Mouse (Mus musculus) heart, adult 2 months (tissue): ENCODE results near the gene Coro7. TPM values are rescaled to one million over a fixed set of nuclear protein-coding genes. Genes with fewer than 3 reads are reported as not detected.

Experiments used
- DNase-seq, 2 experiments: peaks; one replicate each; pipeline ENCODE4 v3.0.0; 2021
- H3K27ac ChIP-seq: fragments of 200-600 bp; 2 replicates; pipeline ENCODE4 v1.8.1; 2022
- H3K27me3 ChIP-seq: fragments of 200-500 bp; 2 replicates; pipeline ENCODE4 v1.6.1; 2012; ENCODE audit warnings: mild to moderate bottlenecking, low read length, inconsistent platforms, mixed read lengths; ENCODE audit not compliant: control insufficient read depth, insufficient read depth
- H3K36me3 ChIP-seq: fragments of 200-500 bp; 2 replicates; pipeline ENCODE4 v1.6.1; 2012; ENCODE audit warnings: low read length, inconsistent platforms; ENCODE audit not compliant: control insufficient read depth, insufficient read depth
- H3K4me1 ChIP-seq: fragments of 200-500 bp; 2 replicates; pipeline ENCODE4 v1.6.1; 2011; ENCODE audit warnings: low read length; ENCODE audit not compliant: control insufficient read depth, insufficient read depth
- H3K4me3 ChIP-seq: fragments of 200-600 bp; 2 replicates; pipeline ENCODE4 v1.8.1; 2022
- H3K79me2 ChIP-seq: fragments of 200-500 bp; replicated peaks from 2 replicates; pipeline ENCODE4 v1.6.1; 2012; ENCODE audit warnings: mild to moderate bottlenecking, inconsistent platforms, low read length, moderate library complexity, mixed read lengths; ENCODE audit not compliant: control insufficient read depth, insufficient read depth
- H3K9ac ChIP-seq: fragments of 200-500 bp; 2 replicates; pipeline ENCODE4 v1.6.1; 2012; ENCODE audit warnings: low read depth, mild to moderate bottlenecking, control low read depth, inconsistent platforms, low read length, mixed read lengths
- CTCF ChIP-seq: fragments of 200-600 bp; IDR thresholded peaks from 2 replicates; pipeline ENCODE4 v1.8.1; 2022; ENCODE audit warnings: antibody characterized with exemption, mild to moderate bottlenecking, moderate library complexity
- EP300 ChIP-seq: fragments of 200-500 bp; IDR thresholded peaks from 2 replicates; pipeline ENCODE4 v1.6.1; 2011; ENCODE audit warnings: low read depth, low read length, control low read depth; ENCODE audit not compliant: insufficient read depth
- POLR2A ChIP-seq: fragments of 200-500 bp; IDR thresholded peaks from 2 replicates; pipeline ENCODE4 v1.6.1; 2011; ENCODE audit warnings: mild to moderate bottlenecking, low read depth, low read length, control low read depth; ENCODE audit not compliant: insufficient read depth
- WGBS: fragments of 180-500 bp; shearing (Covaris S2); methylation state at CpG from one replicate; pipeline ENCODE4 v1.1.7; 2018; 5-methylcytosine and 5-hydroxymethylcytosine counted together
- intact Hi-C: fragments of 180-260 bp; cut with DNase I; formaldehyde crosslinking; loops from one replicate; pipeline ENCODE4 v1.15.1; 2025
- polyA plus RNA-seq: library from polyadenylated mRNA; depleted of rRNA; stranded (reverse); fragments of >200 nt; gene quantifications from 2 replicates; pipeline ENCODE4 v1.2.3, GENCODE M21; 2012
- total RNA-seq, 2 experiments: library from RNA; stranded (reverse); gene quantifications; 2 replicates each; pipeline ENCODE4 v1.2.3; 2021

Coro7 gene
- total and polyA plus RNA-seq, 3 experiments, result 14.6 to 22.8 (median 15.9) TPM

DNA sequence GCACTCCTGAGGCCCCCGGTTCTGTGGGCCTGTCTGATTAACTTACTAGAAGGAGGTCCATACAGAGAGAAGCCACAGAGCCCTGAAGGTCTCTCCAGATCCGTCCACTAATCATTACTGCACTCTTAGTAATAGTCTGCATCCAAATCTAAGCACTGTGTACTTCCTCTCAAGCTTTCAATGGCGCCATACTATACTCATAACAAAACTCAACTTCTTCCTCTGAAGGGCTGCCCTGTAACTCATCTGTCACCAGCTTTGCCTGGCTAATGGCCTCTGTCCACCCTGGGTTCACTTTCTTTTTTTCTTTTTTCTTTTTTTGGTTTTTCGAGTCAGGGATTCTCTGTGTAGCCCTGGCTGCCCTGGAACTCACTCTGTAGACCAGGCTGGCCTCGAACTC lies 1.5 kb downstream of the Coro7 start:
- no peak for TF ChIP-seq CTCF
- TF ChIP-seq EP300, result no peak
- TF ChIP-seq POLR2A, result no peak
- H3K4me1 ChIP-seq, result peaks cover 2% of the 10 kb centered on the region; the same call in 1 of the 2 replicates
- WGBS, result 77% methylated on average over 5 of the region's 5 CpGs
- H3K79me2 ChIP-seq, result no peaks in the 10 kb centered on the region
- intact Hi-C loops, result loop anchor here (2.0 kb wide), 1 partner anchor 113 kb away; the partner anchor contains the start of gene Cdip1
- no peaks in the 10 kb centered on the region for H3K27me3 ChIP-seq
- H3K36me3 ChIP-seq, result no peaks in the 10 kb centered on the region
- no peak overlapping the region for H3K9ac ChIP-seq
- DNase-seq, result no peak
- H3K4me3 ChIP-seq, result no peak overlapping the region
- H3K27ac ChIP-seq, result no peak overlapping the region

GRCm38 (mm10) chr16:4676836-4677235 lies 2.7 kb downstream of the Coro7 start:
- no peak for DNase-seq

DNA sequence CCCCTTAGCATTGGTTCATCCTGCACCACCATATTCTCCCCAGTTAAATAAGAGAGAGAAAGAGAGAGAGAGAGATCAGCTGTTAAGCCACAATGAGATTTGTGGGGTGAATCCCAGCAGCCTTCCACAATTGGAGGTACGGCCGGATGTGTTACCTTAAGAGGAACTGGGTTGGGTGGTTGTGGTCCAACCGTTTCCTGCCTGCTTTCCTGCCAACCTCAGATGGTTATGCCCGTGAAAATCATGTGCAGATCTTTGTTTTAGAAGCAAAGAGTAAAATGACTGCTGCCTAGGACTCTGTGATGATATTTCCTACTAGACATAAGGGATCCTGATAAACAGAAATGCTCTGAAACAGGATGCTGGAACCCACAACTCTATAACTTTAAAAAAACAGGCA lies 5.5 kb downstream of the Coro7 start:
- H3K27ac ChIP-seq, result no peak overlapping the region
- no peaks in the 10 kb centered on the region for H3K79me2 ChIP-seq
- no peaks in the 10 kb centered on the region for H3K27me3 ChIP-seq
- intact Hi-C loops, result no loop called here
- H3K36me3 ChIP-seq, result no peaks in the 10 kb centered on the region
- DNase-seq, result no peak
- H3K9ac ChIP-seq, result no peak overlapping the region
- H3K4me1 ChIP-seq, result peaks cover 2% of the 10 kb centered on the region; the same call in 1 of the 2 replicates
- no peak overlapping the region for H3K4me3 ChIP-seq
- no peak for TF ChIP-seq CTCF
- TF ChIP-seq EP300, result no peak
- no peak for TF ChIP-seq POLR2A
- 46% methylated on average over 4 of the region's 4 CpGs for WGBS

More at GRCm38 (mm10) chr16:4676836-4677235, 2.7 kb downstream of the Coro7 start:
- H3K79me2 ChIP-seq, result no peaks in the 10 kb centered on the region
- H3K4me3 ChIP-seq, result no peak overlapping the region
- WGBS, result 91% methylated on average over 5 of the region's 5 CpGs
- no peak overlapping the region for H3K27ac ChIP-seq
- H3K4me1 ChIP-seq, result peaks cover 2% of the 10 kb centered on the region; the same call in 1 of the 2 replicates
- no peak overlapping the region for H3K9ac ChIP-seq
- H3K36me3 ChIP-seq, result no peaks in the 10 kb centered on the region
- intact Hi-C loops, result no loop called here
- H3K27me3 ChIP-seq, result no peaks in the 10 kb centered on the region
- TF ChIP-seq CTCF (no peak), POLR2A (no peak), EP300 (no peak)

- Histone ChIP-seq H3K9ac (no peak overlapping the region), H3K4me3 (no peak overlapping the region), H3K36me3 (no peaks in the 10 kb centered on the region), H3K27ac (no peak overlapping the region), H3K79me2 (no peaks in the 10 kb centered on the region), H3K4me1 (no peaks in the 10 kb centered on the region; the same call in 1 of the 2 replicates), H3K27me3 (no peaks in the 10 kb centered on the region)
- TF ChIP-seq EP300, result no peak
- no peak for TF ChIP-seq POLR2A
- no peak for TF ChIP-seq CTCF
- DNase-seq, result no peak
- WGBS, result 74% methylated on average over 5 of the region's 5 CpGs
- intact Hi-C loops, result no loop called here
Observed at GRCm38 (mm10) chr16:4670317-4670716, 9.3 kb downstream of the Coro7 start.

- H3K4me1 ChIP-seq, result no peaks in the 10 kb centered on the region; the same call in 1 of the 2 replicates
- DNase-seq, result peak; percentile 80 to 82
- no peak overlapping the region for H3K27ac ChIP-seq
- H3K4me3 ChIP-seq, result no peak overlapping the region
- intact Hi-C loops, result loop anchor here (1.0 to 5.0 kb wide), 3 partner anchors 37 to 115 kb away; no protein-coding TSS in a partner anchor
- H3K36me3 ChIP-seq, result no peaks in the 10 kb centered on the region
- 27% methylated on average over 3 of the region's 3 CpGs for WGBS
- H3K9ac ChIP-seq, result no peak overlapping the region
- no peaks in the 10 kb centered on the region for H3K79me2 ChIP-seq
- TF ChIP-seq POLR2A (no peak), CTCF (no peak; the same call in 1 of the 2 replicates), EP300 (peak; percentile 94)
- H3K27me3 ChIP-seq, result no peaks in the 10 kb centered on the region
Observed at GRCm38 (mm10) chr16:4667190-4667808, 12.3 kb downstream of the Coro7 start.

- Histone ChIP-seq H3K79me2 (no peaks in the 10 kb centered on the region), H3K27me3 (no peaks in the 10 kb centered on the region), H3K4me1 (no peaks in the 10 kb centered on the region; the same call in 1 of the 2 replicates), H3K27ac (no peak overlapping the region), H3K36me3 (no peaks in the 10 kb centered on the region), H3K4me3 (no peak overlapping the region), H3K9ac (no peak overlapping the region)
- no peak for DNase-seq
- WGBS, result 89% methylated on average over 2 of the region's 2 CpGs
- intact Hi-C loops, result loop anchor here (5.0 kb wide), 2 partner anchors 98 to 113 kb away; no protein-coding TSS in a partner anchor
- TF ChIP-seq EP300, result no peak
- TF ChIP-seq CTCF, result no peak
- no peak for TF ChIP-seq POLR2A
Observed at GRCm38 (mm10) chr16:4665726-4666125, 13.9 kb downstream of the Coro7 start.
